Mouse (Mus musculus): Measurements from ENCODE around the gene Arid4a. TPM values are rescaled to one million over a fixed set of nuclear protein-coding genes. Genes with fewer than 3 reads are reported as not detected.
"Not testable (repeated sequence)": the region's sequence is repeated elsewhere in the genome, so short reads cannot be mapped to it uniquely, and the experiment has no call there.

Arid4a gene
- polyA plus RNA-seq, 1 experiment from 2014 or later = 24.8 TPM

GRCm38 (mm10) chr12:71016503-71017241, 882 bp downstream of the Arid4a start:
- Histone ChIP-seq H3K36me3 (peaks cover 42% of the 10 kb centered on the region), H3K4me2 (peak overlapping the region; percentile 76), H3K4me3 (peak overlapping the region; percentile 98), H3K9ac (peak overlapping the region; percentile 96), H3K9me3 (no peaks in the 10 kb centered on the region), H3K27me3 (replicated peaks) (no peaks in the 10 kb centered on the region), H3K27ac (replicated peaks) (peak overlapping the region; percentile 97), H3K4me1 (peaks cover 40% of the 10 kb centered on the region)
- ATAC-seq (ENCODE audit: extremely low read depth, insufficient number of reproducible peaks, low FRiP score, low TSS enrichment) = peak; percentile 22
- 1% methylated on average over 76 of the region's 82 CpGs for WGBS

- Histone ChIP-seq H3K36me3 (peaks cover 42% of the 10 kb centered on the region), H3K27ac (replicated peaks) (peak overlapping the region; percentile 97), H3K27me3 (replicated peaks) (no peaks in the 10 kb centered on the region), H3K9ac (peak overlapping the region; percentile 96), H3K4me1 (peaks cover 34% of the 10 kb centered on the region), H3K4me3 (peak overlapping the region; percentile 98), H3K4me2 (peak overlapping the region; percentile 76), H3K9me3 (no peaks in the 10 kb centered on the region)
- no peak for ATAC-seq (ENCODE audit: extremely low read depth, insufficient number of reproducible peaks, low FRiP score, low TSS enrichment)
- WGBS = 9% methylated on average over 5 of the region's 5 CpGs
These were observed 1.4 kb downstream of the Arid4a start for GRCm38 (mm10) chr12:71017242-71017571.

- no peak overlapping the region for H3K27ac ChIP-seq (replicated peaks)
- ATAC-seq (ENCODE audit: extremely low read depth, insufficient number of reproducible peaks, low FRiP score, low TSS enrichment) = no peak
- peaks cover 30% of the 10 kb centered on the region for H3K4me1 ChIP-seq
- peak overlapping the region; percentile 98 for H3K4me3 ChIP-seq
- H3K9ac ChIP-seq = peak overlapping the region; percentile 96
- peak overlapping the region; percentile 76 for H3K4me2 ChIP-seq
- peaks cover 44% of the 10 kb centered on the region for H3K36me3 ChIP-seq
- no peaks in the 10 kb centered on the region for H3K9me3 ChIP-seq
- WGBS = 76% methylated on average over 10 of the region's 10 CpGs
- H3K27me3 ChIP-seq (replicated peaks) = no peaks in the 10 kb centered on the region
These were observed 2.0 kb downstream of the Arid4a start for GRCm38 (mm10) chr12:71017827-71018226.

- peaks cover 50% of the 10 kb centered on the region for H3K36me3 ChIP-seq
- no peak overlapping the region for H3K27ac ChIP-seq (replicated peaks)
- no peak overlapping the region for H3K4me3 ChIP-seq
- H3K4me2 ChIP-seq = no peak overlapping the region
- H3K4me1 ChIP-seq = peaks cover 18% of the 10 kb centered on the region
- no peaks in the 10 kb centered on the region for H3K27me3 ChIP-seq (replicated peaks)
- H3K9me3 ChIP-seq = no peaks in the 10 kb centered on the region
- 83% methylated on average over 8 of the region's 8 CpGs for WGBS
- ATAC-seq (ENCODE audit: extremely low read depth, insufficient number of reproducible peaks, low FRiP score, low TSS enrichment) = no peak
- no peak overlapping the region for H3K9ac ChIP-seq
These were observed 3.4 kb downstream of the Arid4a start for GRCm38 (mm10) chr12:71019211-71019610.

- no peak for ATAC-seq (ENCODE audit: extremely low read depth, insufficient number of reproducible peaks, low FRiP score, low TSS enrichment)
- 94% methylated on average over 10 of the region's 10 CpGs for WGBS
These were observed 8.6 kb downstream of the Arid4a start for GRCm38 (mm10) chr12:71024411-71024810.

GRCm38 (mm10) chr12:71028265-71028664, 12.5 kb downstream of the Arid4a start:
- WGBS = 90% methylated on average over 8 of the region's 8 CpGs
- not testable (repeated sequence) for H3K9me3 ChIP-seq; ATAC-seq (ENCODE audit: extremely low read depth, insufficient number of reproducible peaks, low FRiP score, low TSS enrichment); H3K4me1 ChIP-seq; H3K27me3 ChIP-seq (replicated peaks); H3K4me2 ChIP-seq; H3K27ac ChIP-seq (replicated peaks); H3K9ac ChIP-seq; H3K4me3 ChIP-seq
- H3K36me3 ChIP-seq = peaks cover 89% of the 10 kb centered on the region

More at GRCm38 (mm10) chr12:71024411-71024810, 8.6 kb downstream of the Arid4a start:
- Histone ChIP-seq H3K27me3 (replicated peaks) (no peaks in the 10 kb centered on the region), H3K36me3 (peaks cover 92% of the 10 kb centered on the region), H3K4me3 (no peak overlapping the region), H3K9ac (no peak overlapping the region), H3K4me2 (no peak overlapping the region), H3K4me1 (no peaks in the 10 kb centered on the region), H3K27ac (replicated peaks) (no peak overlapping the region), H3K9me3 (no peaks in the 10 kb centered on the region)

GRCm38 (mm10) chr12:71030260-71030659, 14.5 kb downstream of the Arid4a start:
- Histone ChIP-seq H3K4me2 (no peak overlapping the region), H3K9me3 (no peaks in the 10 kb centered on the region), H3K4me1 (no peaks in the 10 kb centered on the region), H3K4me3 (no peak overlapping the region), H3K9ac (no peak overlapping the region), H3K36me3 (peaks cover 74% of the 10 kb centered on the region), H3K27ac (replicated peaks) (no peak overlapping the region), H3K27me3 (replicated peaks) (no peaks in the 10 kb centered on the region)
- 80% methylated on average over 8 of the region's 8 CpGs for WGBS
- ATAC-seq (ENCODE audit: extremely low read depth, insufficient number of reproducible peaks, low FRiP score, low TSS enrichment) = no peak

- Histone ChIP-seq H3K27ac (replicated peaks) (no peak overlapping the region), H3K4me3 (no peak overlapping the region), H3K9me3 (no peaks in the 10 kb centered on the region), H3K9ac (no peak overlapping the region), H3K4me1 (no peaks in the 10 kb centered on the region), H3K4me2 (no peak overlapping the region), H3K36me3 (peaks cover 72% of the 10 kb centered on the region), H3K27me3 (replicated peaks) (no peaks in the 10 kb centered on the region)
- ATAC-seq (ENCODE audit: extremely low read depth, insufficient number of reproducible peaks, low FRiP score, low TSS enrichment) = no peak
- 93% methylated on average over 5 of the region's 5 CpGs for WGBS
These were observed 14.9 kb downstream of the Arid4a start for GRCm38 (mm10) chr12:71030722-71031121.

- 89% methylated on average over 4 of the region's 4 CpGs for WGBS
- Histone ChIP-seq H3K27me3 (replicated peaks) (no peaks in the 10 kb centered on the region), H3K4me2 (no peak overlapping the region), H3K9ac (no peak overlapping the region), H3K27ac (replicated peaks) (no peak overlapping the region), H3K36me3 (peaks cover 78% of the 10 kb centered on the region), H3K9me3 (no peaks in the 10 kb centered on the region), H3K4me1 (no peaks in the 10 kb centered on the region), H3K4me3 (no peak overlapping the region)
- no peak for ATAC-seq (ENCODE audit: extremely low read depth, insufficient number of reproducible peaks, low FRiP score, low TSS enrichment)
These were observed 20.0 kb downstream of the Arid4a start for GRCm38 (mm10) chr12:71035826-71036225.

- no peaks in the 10 kb centered on the region for H3K27me3 ChIP-seq (replicated peaks)
- H3K4me3 ChIP-seq = no peak overlapping the region
- no peaks in the 10 kb centered on the region for H3K4me1 ChIP-seq
- H3K27ac ChIP-seq (replicated peaks) = no peak overlapping the region
- ATAC-seq (ENCODE audit: extremely low read depth, insufficient number of reproducible peaks, low FRiP score, low TSS enrichment) = no peak
- H3K4me2 ChIP-seq = no peak overlapping the region
- H3K9me3 ChIP-seq = no peaks in the 10 kb centered on the region
- peaks cover 80% of the 10 kb centered on the region for H3K36me3 ChIP-seq
- no peak overlapping the region for H3K9ac ChIP-seq
- WGBS = 86% methylated on average over 12 of the region's 12 CpGs
These were observed 21.1 kb downstream of the Arid4a start for GRCm38 (mm10) chr12:71036729-71037404.

- H3K27me3 ChIP-seq (replicated peaks) = no peaks in the 10 kb centered on the region
- H3K4me3 ChIP-seq = no peak overlapping the region
- no peak for ATAC-seq (ENCODE audit: extremely low read depth, insufficient number of reproducible peaks, low FRiP score, low TSS enrichment)
- no peaks in the 10 kb centered on the region for H3K9me3 ChIP-seq
- 84% methylated on average over 7 of the region's 7 CpGs for WGBS
- H3K4me2 ChIP-seq = no peak overlapping the region
- H3K9ac ChIP-seq = no peak overlapping the region
- H3K27ac ChIP-seq (replicated peaks) = no peak overlapping the region
- no peaks in the 10 kb centered on the region for H3K4me1 ChIP-seq
- H3K36me3 ChIP-seq = peaks cover 90% of the 10 kb centered on the region
These were observed 24.7 kb downstream of the Arid4a start for GRCm38 (mm10) chr12:71040462-71040861.

GRCm38 (mm10) chr12:71042451-71042850, 26.7 kb downstream of the Arid4a start:
- Histone ChIP-seq H3K9ac (no peak overlapping the region), H3K4me1 (peaks cover under 1% of the 10 kb centered on the region; the same call in 1 of the 2 replicates), H3K4me2 (no peak overlapping the region), H3K27ac (replicated peaks) (no peak overlapping the region), H3K9me3 (no peaks in the 10 kb centered on the region), H3K4me3 (no peak overlapping the region), H3K27me3 (replicated peaks) (no peaks in the 10 kb centered on the region), H3K36me3 (peaks cover 89% of the 10 kb centered on the region)
- 100% methylated on average over 1 of the region's 1 CpGs for WGBS
- no peak for ATAC-seq (ENCODE audit: extremely low read depth, insufficient number of reproducible peaks, low FRiP score, low TSS enrichment)
